Mouse (Mus musculus) ES-Bruce4 (cell line): Measurements from ENCODE around the gene Derl2. TPM values are rescaled to one million over a fixed set of nuclear protein-coding genes. Genes with fewer than 3 reads are reported as not detected.

Experiments
- H3K27ac ChIP-seq: 2 replicates; pipeline ENCODE4 v1.5.1; 2012; ENCODE audit warnings: low read length, inconsistent platforms; ENCODE audit not compliant: insufficient read depth
- H3K27me3 ChIP-seq: 2 replicates; pipeline ENCODE4 v1.6.1; 2012; ENCODE audit warnings: mild to moderate bottlenecking, low read length, inconsistent platforms; ENCODE audit not compliant: control insufficient read depth, poor library complexity, insufficient read depth, severe bottlenecking
- H3K36me3 ChIP-seq: 2 replicates; pipeline ENCODE4 v1.6.1; 2012; ENCODE audit warnings: inconsistent platforms, mild to moderate bottlenecking, low read length, moderate library complexity; ENCODE audit not compliant: control insufficient read depth, poor library complexity, insufficient read depth, severe bottlenecking
- H3K4me1 ChIP-seq: one replicate; pipeline ENCODE4 v1.8.1; 2011; ENCODE audit warnings: low read length; ENCODE audit not compliant: control insufficient read depth, insufficient read depth
- H3K4me3 ChIP-seq: 2 replicates; pipeline ENCODE4 v1.5.1; 2011; ENCODE audit warnings: low read depth, mild to moderate bottlenecking, low read length
- H3K9ac ChIP-seq: 2 replicates; pipeline ENCODE4 v1.6.1; 2012; ENCODE audit warnings: low read depth, mild to moderate bottlenecking, inconsistent platforms; ENCODE audit not compliant: poor library complexity, severe bottlenecking
- H3K9me3 ChIP-seq: replicated peaks from 2 replicates; pipeline ENCODE4 v1.6.1; 2012; ENCODE audit warnings: mild to moderate bottlenecking, low read length, inconsistent platforms; ENCODE audit not compliant: control insufficient read depth, poor library complexity, insufficient read depth, severe bottlenecking
- CTCF ChIP-seq: IDR thresholded peaks from one replicate; pipeline ENCODE4 v1.8.1; 2011; ENCODE audit warnings: low read depth, low read length
- EP300 ChIP-seq: IDR thresholded peaks from 2 replicates; pipeline ENCODE4 v1.6.1; 2011; ENCODE audit warnings: low read depth, low read length; ENCODE audit not compliant: insufficient read depth
- POLR2A ChIP-seq: IDR thresholded peaks from one replicate; pipeline ENCODE4 v1.8.1; 2011; ENCODE audit warnings: low read length; ENCODE audit not compliant: insufficient read depth
- polyA plus RNA-seq: library from polyadenylated mRNA; stranded (reverse); fragments of >200 nt; gene quantifications from 2 replicates; pipeline ENCODE4 v1.2.4, GENCODE M21; 2011; ENCODE audit warnings: low read depth; ENCODE audit not compliant: missing spikeins, insufficient read depth, insufficient read length

The Derl2 gene
- polyA plus RNA-seq, 1 experiment, result 31.8 TPM

GRCm38 (mm10) chr11:71001167-71001566 is 18.5 kb downstream of the Derl2 start:
- H3K27ac ChIP-seq, result no peak overlapping the region
- H3K36me3 ChIP-seq, result peaks cover 36% of the 10 kb centered on the region
- H3K4me3 ChIP-seq, result no peak overlapping the region

GRCm38 (mm10) chr11:70982557-70983228 is 36.9 kb downstream of the Derl2 start, which contains the start of gene C1qbp:
Gene C1qbp, minus strand, starts transcription at chr11:70983026.
- Histone ChIP-seq H3K27ac (0 out of 2 replicates have a peak within 1 kb of the TSS, but pooled peaks have one; percentile 9), H3K9me3 (no peaks in the 10 kb centered on the region), H3K9ac (peak within 1 kb of the TSS; percentile 83), H3K36me3 (peaks cover 64% of the 10 kb centered on the region), H3K4me1 (no peaks in the 10 kb centered on the region), H3K4me3 (peak within 1 kb of the TSS; percentile 90), H3K27me3 (no peaks in the 10 kb centered on the region)
- TF ChIP-seq EP300 (peak; percentile 72; the same call in 1 of the 2 replicates), CTCF (peak; percentile 90), POLR2A (peak; percentile 38)

More at GRCm38 (mm10) chr11:71001167-71001566, 18.5 kb downstream of the Derl2 start:
- TF ChIP-seq POLR2A (no peak), EP300 (no peak), CTCF (no peak)
- Histone ChIP-seq H3K9ac (no peak overlapping the region), H3K27me3 (no peaks in the 10 kb centered on the region), H3K4me1 (no peaks in the 10 kb centered on the region), H3K9me3 (no peaks in the 10 kb centered on the region)

- TF ChIP-seq CTCF (no peak), POLR2A (no peak), EP300 (no peak)
Observed at GRCm38 (mm10) chr11:70982030-70982429, 37.6 kb downstream of the Derl2 start.

GRCm38 (mm10) chr11:70980751-70981510 is 38.7 kb downstream of the Derl2 start:
- Histone ChIP-seq H3K9ac (peak overlapping the region; percentile 83), H3K27me3 (no peaks in the 10 kb centered on the region), H3K36me3 (peaks cover 68% of the 10 kb centered on the region), H3K4me1 (no peaks in the 10 kb centered on the region), H3K4me3 (peak overlapping the region; percentile 90), H3K9me3 (no peaks in the 10 kb centered on the region), H3K27ac (peak overlapping the region; percentile 22)
- no peak for TF ChIP-seq POLR2A
- no peak for TF ChIP-seq CTCF
- no peak for TF ChIP-seq EP300

More at GRCm38 (mm10) chr11:70982030-70982429, 37.6 kb downstream of the Derl2 start:
- no peaks in the 10 kb centered on the region for H3K9me3 ChIP-seq
- no peaks in the 10 kb centered on the region for H3K27me3 ChIP-seq
- H3K4me3 ChIP-seq, result peak overlapping the region; percentile 90
- peaks cover 64% of the 10 kb centered on the region for H3K36me3 ChIP-seq
- H3K4me1 ChIP-seq, result no peaks in the 10 kb centered on the region
- peak overlapping the region; percentile 83 for H3K9ac ChIP-seq
- H3K27ac ChIP-seq, result 0 out of 2 replicates have a peak overlapping the region, but pooled peaks have one; percentile 9

- TF ChIP-seq EP300 (no peak), POLR2A (no peak), CTCF (no peak)
- Histone ChIP-seq H3K36me3 (peaks cover 65% of the 10 kb centered on the region), H3K4me1 (no peaks in the 10 kb centered on the region), H3K4me3 (no peak overlapping the region), H3K27me3 (no peaks in the 10 kb centered on the region), H3K9me3 (no peaks in the 10 kb centered on the region), H3K27ac (no peak overlapping the region), H3K9ac (0 out of 2 replicates have a peak overlapping the region, but pooled peaks have one; percentile 24)
Observed at GRCm38 (mm10) chr11:70980232-70980631, 39.4 kb downstream of the Derl2 start.

GRCm38 (mm10) chr11:70977293-70977692 is 42.3 kb downstream of the Derl2 start:
- Histone ChIP-seq H3K27ac (0 out of 2 replicates have a peak overlapping the region, but pooled peaks have one; percentile 3), H3K27me3 (no peaks in the 10 kb centered on the region), H3K9ac (no peak overlapping the region), H3K9me3 (no peaks in the 10 kb centered on the region), H3K4me1 (no peaks in the 10 kb centered on the region), H3K4me3 (no peak overlapping the region), H3K36me3 (peaks cover 70% of the 10 kb centered on the region)
- TF ChIP-seq POLR2A, result no peak
- no peak for TF ChIP-seq CTCF
- no peak for TF ChIP-seq EP300
